Mouse (Mus musculus) layer of hippocampus, adult 9-11 months (tissue): ENCODE data around the gene Pabpc6.
A peak's percentile ranks its signal among the peaks of the same experiment; 100 is the strongest.

Experiments used
- DNase-seq: peaks from one replicate; pipeline ENCODE4 v3.0.0; 2022

The Pabpc6 gene

DNA sequence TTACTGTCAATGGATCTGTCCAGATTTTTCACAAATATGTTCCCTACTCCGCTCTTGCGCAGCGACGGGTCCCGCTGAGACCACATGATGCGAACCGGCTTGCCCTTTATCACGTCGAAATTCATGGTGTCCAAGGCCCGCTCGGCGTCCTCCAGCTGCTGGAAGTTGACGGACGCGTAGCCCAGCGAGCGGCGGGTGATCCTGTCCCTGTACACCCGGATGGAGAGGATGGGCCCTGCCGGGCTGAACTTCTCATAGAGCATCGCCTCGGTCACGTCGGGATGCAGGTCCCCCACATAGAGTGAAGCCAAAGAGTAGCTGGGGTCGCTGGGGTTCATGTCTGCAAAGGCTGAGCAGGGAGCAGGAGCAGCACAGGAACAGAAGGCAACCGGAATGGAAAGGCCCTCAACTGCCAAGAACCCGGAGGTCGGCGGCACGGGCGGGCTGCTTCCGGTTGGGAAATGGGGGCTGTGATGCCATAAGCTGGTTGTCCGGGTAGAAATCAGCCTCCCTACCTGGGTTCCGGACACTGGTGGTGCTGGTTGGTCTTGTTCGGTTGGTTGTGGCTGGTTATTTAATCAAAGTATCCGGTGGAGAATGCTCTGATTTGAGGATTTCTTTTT is at the start of gene Pabpc6:
Pabpc6 (minus strand) TSS at position 435 of the 623 bp plus-strand sequence.
- DNase-seq, result no peak

DNA sequence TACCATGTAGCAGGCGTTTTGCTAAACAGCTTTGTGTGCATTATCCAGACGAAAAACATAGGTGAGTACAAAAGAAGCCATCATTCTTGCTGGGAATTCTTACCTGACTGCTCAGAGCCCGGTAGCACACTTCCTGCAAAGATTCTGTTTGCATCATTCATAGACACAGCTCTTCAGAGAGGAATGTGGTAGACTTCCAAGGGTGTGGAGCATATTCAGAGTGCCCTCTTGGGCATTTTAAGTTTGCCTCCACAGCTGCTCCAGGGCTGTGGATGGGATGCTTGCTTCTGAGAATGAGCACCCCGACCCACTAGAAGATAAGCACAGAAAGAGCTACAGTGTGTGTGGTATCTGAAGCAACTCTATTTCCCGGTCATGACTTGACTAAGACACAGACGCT is 41.4 kb upstream of the Pabpc6 start:
- DNase-seq, result no peak

DNA sequence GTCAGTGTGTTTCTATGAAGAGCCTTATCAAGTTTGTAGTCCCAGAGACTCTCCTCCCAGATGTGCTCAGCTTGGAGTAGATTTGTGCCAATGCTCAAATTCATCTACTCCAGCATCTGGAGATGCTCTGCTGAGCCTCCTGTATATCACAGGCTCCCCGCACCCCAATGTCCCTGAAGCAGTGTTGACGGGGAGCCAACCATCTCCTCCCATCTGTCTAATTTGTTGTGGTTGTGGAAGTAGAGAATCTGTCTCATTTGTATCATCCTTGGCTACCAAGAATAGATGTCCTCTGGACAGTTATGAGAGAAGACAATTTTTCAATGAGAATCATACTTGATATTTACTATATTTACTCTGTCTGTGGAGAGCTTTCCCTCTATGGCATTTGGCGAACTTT is 39.4 kb upstream of the Pabpc6 start:
- peak; percentile 49 for DNase-seq

DNA sequence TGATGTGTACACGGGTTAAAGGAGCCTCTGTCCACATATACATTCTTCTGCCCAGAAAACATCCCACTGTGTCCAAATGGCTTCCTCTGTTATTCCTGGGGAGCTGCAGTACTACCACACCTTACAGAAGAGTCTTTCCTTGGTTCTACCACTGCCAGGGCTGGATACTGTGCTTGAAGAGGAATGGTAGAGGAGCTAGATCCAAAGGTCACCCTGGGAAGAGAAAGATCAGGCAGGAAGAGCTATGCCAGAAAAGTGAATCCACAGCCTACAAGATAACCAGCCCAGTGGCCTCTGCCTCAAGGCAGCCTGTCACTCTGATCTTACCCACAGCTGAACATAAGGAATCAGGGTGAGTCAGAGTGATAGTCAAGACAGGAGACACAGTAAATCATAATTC is 37.8 kb upstream of the Pabpc6 start:
- no peak for DNase-seq

DNA sequence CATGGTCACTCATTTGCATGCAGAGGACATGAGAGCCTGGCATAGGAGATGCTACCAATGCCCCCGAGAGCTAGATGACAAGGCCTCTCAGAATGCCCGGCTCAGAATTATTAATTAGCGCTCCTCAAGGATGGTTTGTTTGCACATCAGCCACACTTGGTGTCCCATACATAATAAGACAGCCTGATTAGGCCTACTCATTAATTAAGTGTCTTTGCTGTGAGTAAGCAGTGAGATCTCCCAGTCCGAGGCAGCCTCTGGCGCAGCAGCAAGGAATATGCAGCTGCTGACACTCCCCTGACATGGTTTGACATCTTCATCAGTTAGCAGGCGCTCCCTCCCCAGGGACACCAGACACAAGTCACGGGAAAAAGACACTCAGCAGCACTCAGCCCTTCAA is 28.2 kb upstream of the Pabpc6 start:
- no peak for DNase-seq

DNA sequence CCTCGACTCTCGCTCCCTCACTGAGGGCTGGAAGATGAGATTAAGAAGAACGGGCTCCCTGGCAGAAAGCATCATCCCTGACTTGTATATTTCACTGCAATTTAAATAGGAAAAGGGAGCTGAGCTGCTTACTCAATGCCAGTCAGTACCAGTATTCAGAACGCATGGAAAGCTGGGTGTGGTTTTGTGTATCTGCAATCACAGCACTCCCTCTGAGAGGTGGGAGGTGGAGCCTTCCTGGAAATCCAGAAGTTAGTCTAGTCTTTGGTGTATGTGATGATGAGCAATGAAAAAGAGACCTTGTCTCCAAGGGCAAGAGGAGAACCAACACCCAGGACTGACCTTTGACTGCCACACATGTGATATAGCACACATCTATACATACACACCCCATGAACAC is 21.7 kb upstream of the Pabpc6 start:
- no peak for DNase-seq

DNA sequence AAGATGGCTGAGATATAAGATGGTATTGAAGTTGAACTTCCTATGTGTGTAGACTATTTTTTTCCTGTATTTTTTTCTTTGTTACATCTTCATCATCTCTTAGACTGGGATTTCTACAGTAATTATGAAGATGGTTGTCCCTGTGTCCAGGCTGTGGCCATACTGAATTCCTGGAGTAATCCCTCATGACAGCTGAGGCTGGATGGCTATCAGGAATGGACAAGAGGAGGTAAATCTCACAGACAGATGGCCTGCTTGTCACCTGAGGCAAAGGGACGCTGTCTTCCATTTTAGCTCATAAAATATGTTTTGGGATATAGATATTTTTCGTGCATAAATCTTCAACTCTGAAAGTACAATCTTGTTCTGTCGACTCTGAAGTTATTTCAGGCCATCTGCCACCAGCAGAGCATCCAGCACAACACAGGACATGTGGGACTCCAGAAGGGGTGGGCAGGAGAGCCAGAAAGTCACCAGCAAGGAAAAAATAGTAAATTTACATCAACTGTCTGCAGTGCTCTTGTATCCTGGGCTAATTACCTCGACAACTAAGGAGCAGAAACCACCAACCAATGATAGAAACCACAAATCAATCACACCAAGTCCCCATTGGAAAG is 14.1 kb upstream of the Pabpc6 start:
- DNase-seq, result peak; percentile 51

DNA sequence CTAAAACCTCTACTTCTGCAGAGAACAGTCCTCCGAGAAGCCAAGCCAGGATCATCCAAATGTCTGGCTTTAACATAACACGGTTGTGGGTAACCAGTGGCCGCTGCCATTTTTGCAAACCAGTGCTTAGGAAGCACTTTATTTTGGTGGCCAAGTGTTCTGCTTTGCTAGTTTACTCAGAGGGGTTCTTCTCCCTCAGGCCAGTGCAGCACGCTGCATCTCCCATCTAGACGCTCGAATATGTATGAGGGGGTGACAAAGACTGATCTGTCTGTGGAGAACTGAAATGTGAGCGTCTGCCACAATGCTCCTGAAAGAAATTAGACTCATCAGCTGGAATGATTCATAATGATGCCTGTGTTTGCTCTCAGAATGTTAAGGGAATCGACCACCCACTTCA is 11.2 kb upstream of the Pabpc6 start:
- peak; percentile 54 for DNase-seq

DNA sequence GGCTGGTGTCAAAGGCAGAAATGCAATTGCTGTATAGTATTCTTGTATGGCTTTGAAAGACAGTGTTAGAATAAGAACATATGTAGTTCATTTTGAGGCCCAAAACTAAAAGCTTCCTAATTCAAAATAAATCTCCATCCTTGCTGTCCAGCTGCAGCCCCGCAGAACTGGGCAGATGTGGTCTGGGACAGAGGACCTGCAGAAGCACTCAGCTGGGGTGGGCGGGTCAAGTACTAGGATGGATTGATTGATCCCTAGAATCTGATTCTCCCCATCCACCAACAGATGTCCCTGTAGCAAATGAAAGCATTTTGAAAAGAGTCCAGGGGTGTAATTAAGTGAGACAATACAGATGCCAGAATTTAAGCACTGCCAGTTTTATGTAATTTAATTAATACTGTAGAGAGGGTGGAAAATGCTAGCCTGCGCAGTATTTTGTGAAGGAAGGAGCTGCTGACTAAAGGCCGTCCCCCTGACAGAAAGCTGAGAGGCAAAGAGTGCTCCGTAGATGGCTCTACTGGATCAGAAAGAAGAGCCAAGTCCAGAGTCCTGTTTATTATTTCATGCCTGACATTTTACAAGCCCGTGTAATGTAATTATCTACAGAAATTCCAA is 5.8 kb upstream of the Pabpc6 start:
- peak; percentile 21 for DNase-seq

DNA sequence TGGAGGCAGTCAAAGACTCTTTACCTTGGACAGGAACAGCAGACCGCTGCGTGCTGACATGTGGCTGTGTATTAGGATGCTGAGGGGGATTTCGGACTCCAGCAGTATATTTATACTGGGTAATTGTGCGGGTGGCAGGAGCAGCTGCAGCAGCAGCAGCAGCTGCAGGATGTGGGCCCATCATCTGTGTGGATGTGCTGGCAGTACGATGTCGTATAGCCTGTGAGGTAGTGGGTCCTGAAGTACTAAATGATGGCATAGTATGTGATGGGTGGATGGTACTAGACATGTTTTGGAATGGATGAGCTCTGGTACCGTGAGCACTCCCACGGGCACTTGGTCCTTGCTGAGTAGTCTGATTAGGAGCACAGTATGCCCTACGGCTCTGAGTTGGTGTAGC is 1.6 kb downstream of the Pabpc6 start:
- DNase-seq, result no peak

DNA sequence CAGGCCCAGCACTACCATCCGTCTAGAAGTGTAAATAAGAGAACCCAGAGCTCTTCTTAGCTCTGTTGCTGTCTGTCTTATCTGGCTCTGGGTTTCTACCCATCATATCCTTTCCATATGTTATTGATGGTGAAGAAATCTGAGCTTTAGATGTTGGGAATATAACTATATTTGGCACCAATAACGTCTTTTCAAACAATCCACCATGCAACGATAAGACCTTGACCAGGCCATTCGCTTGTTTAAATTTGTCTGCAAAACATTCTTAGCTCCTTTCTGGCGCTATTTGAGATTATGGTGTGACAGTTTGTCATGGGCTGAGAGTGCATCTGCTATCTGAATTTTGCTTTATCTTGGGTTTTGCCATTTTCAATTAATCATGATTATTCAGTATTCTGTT is 10.9 kb downstream of the Pabpc6 start:
- DNase-seq, result no peak

DNA sequence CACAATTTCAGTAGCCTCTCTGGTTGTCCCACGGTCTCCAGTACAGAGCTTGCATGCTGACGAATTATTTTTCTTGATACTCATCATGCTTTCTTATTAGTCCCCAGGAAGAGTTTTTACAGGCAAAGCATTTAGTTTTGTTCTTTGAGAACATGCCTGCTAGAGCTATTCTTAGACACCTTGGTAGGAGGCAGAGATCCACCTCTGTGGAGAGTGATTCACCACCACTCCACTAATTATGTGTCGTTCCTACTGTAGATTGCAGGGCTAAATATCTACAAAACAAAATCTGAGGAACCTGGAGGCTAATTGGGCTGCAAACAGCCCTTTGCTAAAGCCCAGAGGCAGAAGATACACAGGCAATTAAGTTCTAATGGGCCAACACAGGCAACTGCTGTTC is 15.4 kb downstream of the Pabpc6 start:
- DNase-seq, result no peak

DNA sequence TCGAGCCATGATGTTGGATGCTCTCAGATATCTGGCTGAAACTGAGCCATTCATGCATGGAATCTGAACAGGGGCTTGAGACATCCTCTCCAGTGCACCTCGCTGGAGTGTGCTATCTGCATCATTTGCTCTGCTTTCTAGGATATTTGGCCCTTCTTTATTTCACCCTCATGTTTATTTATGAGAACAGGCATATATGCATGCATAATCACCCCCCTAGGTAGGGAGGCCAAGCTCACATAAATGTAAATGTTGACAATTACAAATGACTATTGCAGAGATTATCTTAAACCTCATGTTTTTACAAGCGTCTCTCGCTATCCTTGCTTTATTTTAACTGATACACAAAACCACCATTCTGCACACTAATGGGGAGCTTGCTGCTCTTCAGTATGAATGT is 21.9 kb downstream of the Pabpc6 start:
- no peak for DNase-seq

DNA sequence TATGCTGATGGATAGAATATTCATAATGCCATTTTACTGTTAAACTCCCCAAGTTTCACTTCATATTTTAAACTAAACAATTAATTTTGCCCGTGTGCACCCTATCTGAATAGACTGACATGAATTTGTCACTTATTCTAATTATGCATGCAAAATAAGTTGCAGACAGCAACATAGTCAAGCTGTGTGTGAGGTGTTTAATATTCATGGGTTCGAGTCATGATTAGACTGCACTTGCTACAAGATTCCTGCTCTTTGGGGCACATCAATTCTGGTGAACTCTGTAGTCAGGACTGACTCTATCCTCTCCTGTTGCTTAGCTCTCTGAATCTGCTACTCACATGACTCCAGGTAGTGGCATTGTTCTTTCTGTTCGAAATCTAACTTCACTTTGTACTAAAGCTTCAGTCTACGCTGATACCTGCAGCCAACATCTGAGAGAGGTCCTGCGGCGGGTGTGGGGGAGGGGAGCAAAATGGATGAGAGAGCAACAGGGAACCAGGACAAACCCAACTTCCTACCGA is 25.8 kb downstream of the Pabpc6 start:
- DNase-seq, result no peak

DNA sequence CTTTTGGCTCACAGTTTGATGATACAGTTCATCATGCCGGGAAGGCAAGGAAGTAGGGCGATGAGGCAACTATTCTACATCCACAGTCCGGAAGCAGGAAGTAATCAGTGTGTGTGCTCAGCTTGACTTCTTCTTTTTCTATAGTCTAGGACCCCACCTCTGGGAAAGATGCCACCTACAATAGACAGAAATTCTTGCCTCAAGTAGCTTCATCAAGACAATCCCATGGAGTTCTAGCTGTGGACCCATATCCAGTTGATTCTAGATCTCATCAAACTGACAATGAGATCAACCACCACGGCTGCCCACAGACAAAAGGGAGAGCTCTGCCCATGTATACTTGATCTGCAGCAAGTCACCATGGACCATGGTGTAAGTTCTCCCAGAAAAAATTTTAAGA is 32.5 kb downstream of the Pabpc6 start:
- no peak for DNase-seq

DNA sequence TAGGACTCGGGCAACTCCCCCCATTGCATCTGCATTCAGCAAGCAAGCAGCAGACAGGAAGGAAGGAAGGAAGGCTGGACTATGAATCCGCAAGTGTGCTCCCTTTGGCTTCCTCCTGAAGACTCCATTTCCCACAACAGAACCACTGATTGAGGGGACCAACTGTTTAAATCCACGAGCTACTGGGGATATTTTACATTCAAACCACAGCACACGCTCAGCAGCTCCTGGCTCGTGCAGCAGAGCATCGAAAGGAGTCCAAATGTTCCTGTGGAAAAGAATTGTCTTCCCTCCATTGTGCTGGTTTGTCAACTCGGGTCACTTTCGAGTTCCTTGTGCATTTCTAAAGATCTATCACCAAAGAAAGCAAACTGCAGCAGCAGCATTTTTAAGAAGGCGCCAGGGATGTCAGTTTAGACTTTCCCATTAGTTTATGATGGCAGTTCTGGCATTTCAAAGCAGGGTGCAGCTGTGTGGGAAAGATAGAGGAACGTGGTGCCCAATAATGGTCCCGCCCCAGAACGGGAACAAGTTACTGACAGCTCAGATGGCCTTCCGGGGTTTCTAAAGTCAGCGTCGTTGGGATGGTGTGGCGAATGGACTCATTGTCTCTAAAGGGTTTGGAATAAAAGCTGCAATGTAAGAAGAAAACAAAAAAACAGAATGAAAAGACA is 36.8 kb downstream of the Pabpc6 start:
- DNase-seq, result peak; percentile 24

DNA sequence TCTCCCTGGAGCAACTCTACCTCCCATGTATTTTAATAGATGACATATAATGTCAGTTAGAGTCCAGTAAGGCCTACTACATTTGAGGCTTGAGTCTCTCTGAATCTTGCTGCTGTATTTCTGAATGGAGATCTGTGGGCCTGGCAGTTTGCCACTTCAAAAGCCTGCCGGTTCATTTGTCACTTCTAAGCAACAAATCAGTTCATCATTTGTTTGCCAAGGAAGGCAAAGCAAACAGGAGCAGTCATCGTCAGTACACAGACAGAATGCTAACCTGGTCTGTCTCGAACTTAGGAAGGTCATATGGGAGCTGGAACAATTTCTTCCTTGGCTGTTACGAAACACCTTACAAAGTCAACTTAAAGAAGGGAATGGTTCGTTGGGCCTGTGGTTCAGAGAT is 37.4 kb downstream of the Pabpc6 start:
- peak; percentile 29 for DNase-seq

DNA sequence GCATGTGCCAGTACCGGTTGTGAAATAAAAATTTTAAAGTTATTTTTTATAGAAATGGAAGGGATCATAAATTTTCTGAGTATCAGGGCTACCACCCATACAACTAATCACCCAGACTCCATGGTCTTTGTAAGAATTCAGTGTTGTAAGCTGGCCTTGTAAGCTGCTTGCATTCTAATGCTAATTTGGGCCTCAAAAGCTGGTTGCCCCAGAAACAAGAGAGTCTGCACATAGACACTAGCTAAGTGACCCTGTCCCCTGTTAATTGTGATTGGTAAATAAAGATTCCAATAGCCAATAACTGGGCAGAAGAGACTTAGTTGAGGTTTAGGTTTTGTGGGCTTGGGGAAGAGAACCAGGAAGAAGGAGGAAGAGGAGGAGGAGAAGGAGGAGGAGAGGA is 38.4 kb downstream of the Pabpc6 start:
- no peak for DNase-seq

DNA sequence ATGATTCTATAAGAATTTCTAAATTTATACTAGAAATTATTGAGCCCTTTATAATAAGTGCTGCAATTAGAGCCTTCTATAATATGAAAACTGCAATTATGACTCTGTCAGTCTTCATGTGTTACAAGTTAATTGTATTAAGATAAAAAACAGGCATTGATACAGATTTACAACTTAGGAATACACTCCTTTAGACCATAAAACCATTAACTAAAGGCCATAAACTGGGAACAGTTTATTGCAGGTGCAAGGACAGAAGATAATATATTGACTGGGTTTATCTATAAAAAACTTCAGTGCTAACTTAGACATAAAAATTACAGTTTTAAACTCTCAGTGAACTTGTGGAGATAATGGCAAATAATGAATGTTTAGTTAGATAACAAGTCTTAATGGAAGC is 42.5 kb downstream of the Pabpc6 start:
- DNase-seq, result no peak
